Mouse (Mus musculus) G1E (cell line): Measurements from ENCODE around the gene Tmem198.

Experiments used
- CTCF ChIP-seq: IDR thresholded peaks from 2 replicates; pipeline ENCODE4 v1.5.1; 2012; ENCODE audit warnings: low read depth, low read length, inconsistent platforms, mixed read lengths
- GATA1 ChIP-seq: IDR thresholded peaks from 2 replicates; pipeline ENCODE4 v1.6.1; 2012; ENCODE audit warnings: borderline replicate concordance, low read length, inconsistent platforms, mixed read lengths
- GATA2 ChIP-seq: IDR thresholded peaks from 2 replicates; pipeline ENCODE4 v1.6.1; 2012; ENCODE audit warnings: low read depth, low read length, inconsistent platforms, borderline replicate concordance

- TF ChIP-seq CTCF (peak; percentile 88), GATA1 (no peak), GATA2 (no peak)
Measured at GRCm38 (mm10) chr1:75494878-75495548, 15.7 kb downstream of the Tmem198 start.
